Mouse (Mus musculus): ENCODE results near the gene Atg2a. TPM values are rescaled to one million over a fixed set of nuclear protein-coding genes. Genes with fewer than 3 reads are reported as not detected.

Gene Atg2a
- polyA plus RNA-seq, 1 experiment from 2014 or later, result 11.6 TPM

DNA sequence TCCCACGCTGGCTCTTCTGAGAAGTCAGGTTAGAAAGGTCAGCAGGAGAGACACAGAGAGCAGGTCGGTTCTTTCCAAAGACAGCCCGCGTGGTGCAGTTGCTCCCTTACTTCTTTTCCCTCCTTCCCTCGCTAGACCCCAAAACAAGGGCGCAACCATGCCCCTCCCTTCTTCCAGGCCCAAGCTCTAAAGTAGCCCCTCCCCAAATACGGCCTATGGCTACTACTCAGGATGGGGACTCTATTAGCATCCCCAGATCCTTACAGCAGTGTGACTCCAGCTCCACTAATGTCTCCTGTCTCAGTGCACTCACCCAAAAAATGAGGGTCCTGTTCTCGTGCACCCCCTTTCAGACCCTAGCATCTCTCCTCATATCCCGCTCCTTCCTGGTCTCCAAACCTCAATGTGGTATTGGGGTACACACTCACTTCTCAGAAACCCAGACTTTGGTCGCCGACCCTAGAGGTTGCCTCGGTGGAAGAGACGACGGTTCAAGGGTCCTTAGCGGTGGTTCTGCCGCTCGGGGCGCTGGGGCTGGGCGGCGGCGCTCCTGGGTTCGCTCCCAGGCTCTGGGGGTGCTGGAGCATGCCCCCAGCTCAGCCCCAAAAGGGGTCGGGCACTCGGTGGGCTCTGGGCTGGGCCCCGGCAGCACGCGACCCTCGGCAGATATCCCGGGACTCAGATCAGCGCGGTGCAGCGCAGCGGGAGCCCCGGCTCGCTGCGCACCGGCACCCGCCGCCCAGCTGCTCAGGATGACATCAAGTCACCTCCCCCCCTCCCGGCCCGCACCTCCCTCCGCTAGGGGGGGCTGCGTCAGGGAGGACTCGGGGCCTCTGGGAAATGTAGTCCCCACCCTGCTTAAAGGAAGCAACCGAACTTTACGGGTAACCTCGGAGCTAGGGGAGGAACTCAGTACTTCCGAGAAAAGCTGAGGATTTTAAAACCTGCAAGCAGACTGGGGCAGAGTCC, 6.1 kb upstream of the Atg2a start, which contains the start of gene Ppp2r5b:
Gene Ppp2r5b (minus strand): TSS at position 789 of the 969 bp plus-strand sequence.
- WGBS, result 1% methylated on average over 48 of the region's 48 CpGs
- Histone ChIP-seq H3K36me3 (peaks cover 40% of the 10 kb centered on the region), H3K4me3 (peak within 1 kb of the TSS; percentile 71), H3K4me2 (peak within 1 kb of the TSS; percentile 83), H3K27ac (peak within 1 kb of the TSS; percentile 93), H3K4me1 (replicated peaks) (peaks cover 26% of the 10 kb centered on the region), H3K9ac (peak within 1 kb of the TSS; percentile 91), H3K27me3 (no peaks in the 10 kb centered on the region), H3K9me3 (no peaks in the 10 kb centered on the region)
- ATAC-seq (ENCODE audit: low FRiP score), result peak; percentile 96

DNA sequence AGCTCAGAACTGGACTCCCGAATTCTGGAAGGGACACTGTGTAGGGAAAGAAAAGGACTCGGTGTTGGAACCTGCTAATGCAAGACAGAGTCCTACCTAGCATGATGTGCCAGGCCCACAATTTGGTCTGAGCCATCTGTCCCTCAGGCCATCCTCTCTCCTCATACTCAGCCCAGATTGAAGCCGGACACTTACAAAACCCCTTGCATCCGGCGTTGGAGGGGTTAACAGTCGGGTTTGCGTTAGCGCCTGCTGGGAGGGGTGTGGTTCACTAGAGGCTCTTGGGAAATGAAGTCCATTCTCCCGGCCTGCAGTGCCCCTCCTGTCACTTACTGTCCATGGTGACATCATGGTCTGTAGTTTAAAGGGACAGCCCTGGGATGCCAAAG, 5.4 kb upstream of the Atg2a start:
- H3K9ac ChIP-seq, result peak overlapping the region; percentile 91; the same call in 1 of the 2 replicates
- peak overlapping the region; percentile 93 for H3K27ac ChIP-seq
- ATAC-seq (ENCODE audit: low FRiP score), result peak; percentile 91
- H3K36me3 ChIP-seq, result peaks cover 33% of the 10 kb centered on the region
- H3K4me2 ChIP-seq, result peak overlapping the region; percentile 83
- H3K4me1 ChIP-seq (replicated peaks), result peaks cover 26% of the 10 kb centered on the region
- no peaks in the 10 kb centered on the region for H3K9me3 ChIP-seq
- H3K27me3 ChIP-seq, result no peaks in the 10 kb centered on the region
- WGBS, result 0% methylated on average over 9 of the region's 9 CpGs
- peak overlapping the region; percentile 71 for H3K4me3 ChIP-seq

DNA sequence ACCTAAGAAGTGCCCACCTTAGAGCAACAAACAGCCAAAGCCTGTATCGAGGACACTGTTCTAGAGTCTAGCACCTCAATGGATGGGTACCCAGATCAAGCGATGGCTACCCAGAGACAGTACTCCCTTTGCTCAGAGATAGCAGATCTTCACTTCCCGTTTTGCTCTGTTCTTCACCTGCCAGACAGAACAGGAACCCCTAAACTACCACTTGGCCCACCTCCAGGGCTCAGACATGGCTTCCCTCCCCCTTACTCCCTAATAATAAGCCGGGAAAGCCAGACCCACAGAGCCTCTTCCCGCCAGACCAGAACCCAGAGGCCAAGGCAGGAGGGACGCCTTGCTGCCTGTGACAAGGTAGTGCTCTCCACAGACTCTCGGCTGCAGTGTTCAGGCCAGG, 4.6 kb upstream of the Atg2a start:
- H3K36me3 ChIP-seq, result peaks cover 25% of the 10 kb centered on the region
- no peak overlapping the region for H3K4me3 ChIP-seq
- WGBS, result 82% methylated on average over 7 of the region's 7 CpGs
- H3K4me1 ChIP-seq (replicated peaks), result peaks cover 26% of the 10 kb centered on the region
- no peaks in the 10 kb centered on the region for H3K9me3 ChIP-seq
- ATAC-seq (ENCODE audit: low FRiP score), result no peak
- no peak overlapping the region for H3K9ac ChIP-seq
- H3K27ac ChIP-seq, result no peak overlapping the region
- no peak overlapping the region for H3K4me2 ChIP-seq
- no peaks in the 10 kb centered on the region for H3K27me3 ChIP-seq

- H3K27ac ChIP-seq, result no peak overlapping the region
- H3K4me2 ChIP-seq, result no peak overlapping the region
- H3K9ac ChIP-seq, result no peak overlapping the region
- ATAC-seq (ENCODE audit: low FRiP score), result no peak
- H3K4me3 ChIP-seq, result no peak overlapping the region
- no peaks in the 10 kb centered on the region for H3K9me3 ChIP-seq
- H3K4me1 ChIP-seq (replicated peaks), result peaks cover 36% of the 10 kb centered on the region
- peaks cover 9% of the 10 kb centered on the region for H3K36me3 ChIP-seq
- no peaks in the 10 kb centered on the region for H3K27me3 ChIP-seq
Observed at GRCm38 (mm10) chr19:6238740-6239139, 2.7 kb upstream of the Atg2a start.

- no peak for ATAC-seq (ENCODE audit: low FRiP score)
- Histone ChIP-seq H3K9me3 (no peaks in the 10 kb centered on the region), H3K4me1 (replicated peaks) (peaks cover 23% of the 10 kb centered on the region), H3K4me3 (no peak overlapping the region), H3K27ac (no peak overlapping the region), H3K9ac (no peak overlapping the region), H3K4me2 (no peak overlapping the region), H3K27me3 (no peaks in the 10 kb centered on the region), H3K36me3 (peaks cover 17% of the 10 kb centered on the region)
- WGBS, result 55% methylated on average over 1 of the region's 1 CpGs
Observed at GRCm38 (mm10) chr19:6240136-6240535, 1.3 kb upstream of the Atg2a start.

GRCm38 (mm10) chr19:6240725-6241124, 743 bp upstream of the Atg2a start:
- no peaks in the 10 kb centered on the region for H3K9me3 ChIP-seq
- WGBS, result 37% methylated on average over 5 of the region's 5 CpGs
- H3K4me1 ChIP-seq (replicated peaks), result peaks cover 22% of the 10 kb centered on the region
- peaks cover 22% of the 10 kb centered on the region for H3K36me3 ChIP-seq
- H3K9ac ChIP-seq, result no peak overlapping the region
- H3K27me3 ChIP-seq, result no peaks in the 10 kb centered on the region
- peak overlapping the region; percentile 90 for H3K4me2 ChIP-seq
- ATAC-seq (ENCODE audit: low FRiP score), result no peak
- peak overlapping the region; percentile 90 for H3K4me3 ChIP-seq
- peak overlapping the region; percentile 52; the same call in 1 of the 2 replicates for H3K27ac ChIP-seq

GRCm38 (mm10) chr19:6242281-6242680, 813 bp downstream of the Atg2a start:
- Histone ChIP-seq H3K4me1 (replicated peaks) (peaks cover 18% of the 10 kb centered on the region), H3K9me3 (no peaks in the 10 kb centered on the region), H3K9ac (peak overlapping the region; percentile 98), H3K4me3 (peak overlapping the region; percentile 90), H3K27ac (peak overlapping the region; percentile 76; the same call in 1 of the 2 replicates), H3K4me2 (peak overlapping the region; percentile 90), H3K27me3 (no peaks in the 10 kb centered on the region), H3K36me3 (peaks cover 38% of the 10 kb centered on the region)
- 0% methylated on average over 4 of the region's 4 CpGs for WGBS
- ATAC-seq (ENCODE audit: low FRiP score), result 0 out of 2 replicates have a peak, but pooled peaks have one; percentile 2

DNA sequence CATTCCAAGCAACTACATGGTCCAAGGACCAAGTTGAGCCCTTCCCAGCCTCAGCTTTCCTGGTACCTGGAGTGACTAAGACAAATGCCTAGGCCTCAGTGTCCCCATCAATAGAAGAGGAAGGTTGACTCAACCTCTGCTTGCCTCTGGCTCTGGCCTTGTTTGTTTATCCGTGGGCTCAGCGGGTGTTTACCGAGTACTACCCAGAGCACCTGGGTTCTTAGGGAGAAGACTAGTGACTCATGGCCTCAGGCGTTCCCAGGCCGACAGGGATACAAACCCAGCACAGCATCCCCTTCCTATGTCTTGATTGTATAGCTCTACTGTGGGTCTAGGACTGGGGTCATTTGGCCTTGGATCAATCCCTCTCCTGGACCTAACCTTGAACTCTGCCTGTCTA, 1.8 kb downstream of the Atg2a start:
- H3K27me3 ChIP-seq, result no peaks in the 10 kb centered on the region
- H3K27ac ChIP-seq, result no peak overlapping the region
- peak overlapping the region; percentile 18; the same call in 1 of the 2 replicates for H3K4me2 ChIP-seq
- H3K9ac ChIP-seq, result peak overlapping the region; percentile 98; the same call in 1 of the 2 replicates
- peaks cover 47% of the 10 kb centered on the region for H3K36me3 ChIP-seq
- no peak for ATAC-seq (ENCODE audit: low FRiP score)
- peaks cover 18% of the 10 kb centered on the region for H3K4me1 ChIP-seq (replicated peaks)
- WGBS, result 82% methylated on average over 5 of the region's 5 CpGs
- no peak overlapping the region for H3K4me3 ChIP-seq
- H3K9me3 ChIP-seq, result no peaks in the 10 kb centered on the region

- H3K4me2 ChIP-seq, result no peak overlapping the region
- H3K36me3 ChIP-seq, result peaks cover 62% of the 10 kb centered on the region
- no peak overlapping the region for H3K9ac ChIP-seq
- H3K9me3 ChIP-seq, result no peaks in the 10 kb centered on the region
- 79% methylated on average over 1 of the region's 1 CpGs for WGBS
- ATAC-seq (ENCODE audit: low FRiP score), result no peak
- H3K27me3 ChIP-seq, result no peaks in the 10 kb centered on the region
- no peak overlapping the region for H3K4me3 ChIP-seq
- H3K27ac ChIP-seq, result no peak overlapping the region
- peaks cover 18% of the 10 kb centered on the region for H3K4me1 ChIP-seq (replicated peaks)
Observed at GRCm38 (mm10) chr19:6245806-6246205, 4.3 kb downstream of the Atg2a start.

DNA sequence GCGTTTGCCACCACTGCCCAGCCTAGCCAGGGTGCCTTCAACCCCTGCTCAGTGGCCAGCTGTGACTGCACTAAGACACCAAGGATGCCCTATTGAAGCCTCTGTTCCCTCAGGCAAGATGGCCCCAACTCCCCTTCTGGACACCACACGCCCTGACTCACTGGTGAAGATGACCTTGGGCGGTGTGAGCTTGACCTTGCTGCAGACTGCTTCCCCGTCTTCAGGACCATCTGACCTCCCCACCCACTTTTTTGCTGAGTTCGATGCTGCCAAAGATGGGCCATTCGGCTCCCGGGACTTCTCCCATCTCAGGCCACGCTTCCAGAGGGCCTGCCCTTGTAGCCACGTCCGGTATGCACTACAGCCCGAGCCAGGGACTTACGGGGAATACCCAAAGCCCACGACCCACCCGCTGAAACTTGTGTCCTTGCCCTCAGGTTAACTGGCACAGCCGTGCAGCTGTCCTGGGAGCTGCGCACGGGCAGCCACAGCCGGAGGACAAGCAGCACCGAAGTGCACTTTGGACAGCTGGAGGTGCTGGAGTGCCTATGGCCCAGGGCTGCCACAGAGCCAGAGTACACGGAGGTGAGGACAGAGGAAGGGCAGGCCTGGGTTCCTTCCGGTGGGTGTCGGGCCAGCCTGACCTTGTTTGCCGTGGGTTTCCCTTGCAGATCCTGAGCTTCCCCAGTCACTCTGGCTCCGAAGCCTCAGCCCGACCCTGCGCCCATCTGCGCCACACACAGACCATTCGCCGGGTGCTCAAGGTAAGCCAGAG, 6.2 kb downstream of the Atg2a start:
- H3K27me3 ChIP-seq, result no peaks in the 10 kb centered on the region
- H3K9me3 ChIP-seq, result no peaks in the 10 kb centered on the region
- H3K27ac ChIP-seq, result no peak overlapping the region
- no peak for ATAC-seq (ENCODE audit: low FRiP score)
- H3K4me3 ChIP-seq, result no peak overlapping the region
- 94% methylated on average over 29 of the region's 29 CpGs for WGBS
- no peak overlapping the region for H3K4me2 ChIP-seq
- H3K4me1 ChIP-seq (replicated peaks), result peaks cover 11% of the 10 kb centered on the region
- no peak overlapping the region for H3K9ac ChIP-seq
- H3K36me3 ChIP-seq, result peaks cover 80% of the 10 kb centered on the region

- Histone ChIP-seq H3K4me1 (replicated peaks) (no peaks in the 10 kb centered on the region), H3K4me3 (no peak overlapping the region), H3K9ac (no peak overlapping the region; the same call in 1 of the 2 replicates), H3K36me3 (peaks cover 88% of the 10 kb centered on the region), H3K27ac (no peak overlapping the region), H3K4me2 (no peak overlapping the region), H3K9me3 (no peaks in the 10 kb centered on the region), H3K27me3 (no peaks in the 10 kb centered on the region)
- 95% methylated on average over 4 of the region's 4 CpGs for WGBS
- no peak for ATAC-seq (ENCODE audit: low FRiP score)
Observed at GRCm38 (mm10) chr19:6253021-6253420, 11.6 kb downstream of the Atg2a start.

- H3K9me3 ChIP-seq, result no peaks in the 10 kb centered on the region
- H3K27me3 ChIP-seq, result no peaks in the 10 kb centered on the region
- peaks cover 69% of the 10 kb centered on the region for H3K36me3 ChIP-seq
- no peak overlapping the region for H3K4me3 ChIP-seq
- no peak overlapping the region for H3K27ac ChIP-seq
- no peak for ATAC-seq (ENCODE audit: low FRiP score)
- no peaks in the 10 kb centered on the region for H3K4me1 ChIP-seq (replicated peaks)
- no peak overlapping the region for H3K4me2 ChIP-seq
- no peak overlapping the region for H3K9ac ChIP-seq
- WGBS, result 64% methylated on average over 2 of the region's 2 CpGs
Observed at GRCm38 (mm10) chr19:6260428-6260827, 19.0 kb downstream of the Atg2a start.
